12 mouse cellular contexts compared by ENCODE assay signal in genomic region chr7:133041784-133042183, GRCm38 (mm10).
DNase-seq lines count a peak whose midpoint lies in the region; ATAC-seq lines count a peak whose summit lies in the region.
"Had no signal": no experiment of that assay in that cellular context is flagged by ENCODE, and none has a peak within 500 bp of the region (broad histone marks: within the 10 kb centered on the region; RNA-seq: fewer than 3 reads in every experiment).

No protein-coding gene starts in this region.

- no peak for ATAC-seq in embryonic facial prominence, embryonic 12.5 days (ENCODE audit: insufficient number of reproducible peaks, insufficient read depth, low FRiP score, low TSS enrichment)
- no peak for ATAC-seq in kidney, embryonic 14.5 days (ENCODE audit: low FRiP score, low TSS enrichment)
- ATAC-seq in lung, embryonic 15.5 days (ENCODE audit: borderline replicate concordance, extremely low read depth, low FRiP score, low TSS enrichment) = peak; percentile 74
- ATAC-seq: forebrain, embryonic 13.5 days had no signal

- H3K4me2 ChIP-seq in embryonic facial prominence, embryonic 12.5 days (replicated peaks) = no peak overlapping the region
- no peak overlapping the region for H3K4me2 ChIP-seq in kidney, embryonic 14.5 days (replicated peaks; ENCODE audit: low read depth, low read length)
- H3K4me2 ChIP-seq in lung, embryonic 15.5 days = peak overlapping the region; percentile 40; the same call in 1 of the 2 replicates
- H3K4me2 ChIP-seq: forebrain, embryonic 13.5 days; liver, embryonic 11.5 days had no signal

- H3K27ac ChIP-seq in embryonic facial prominence, embryonic 12.5 days = 0 out of 2 replicates have a peak overlapping the region, but pooled peaks have one; percentile 46
- no peak overlapping the region for H3K27ac ChIP-seq in embryonic facial prominence, embryonic 10.5 days (replicated peaks)
- H3K27ac ChIP-seq in kidney, embryonic 14.5 days (ENCODE audit: low read depth, low read length) = peak overlapping the region; percentile 70; the same call in 1 of the 2 replicates
- H3K27ac ChIP-seq in lung, embryonic 15.5 days = peak overlapping the region; percentile 93
- H3K27ac ChIP-seq: forebrain, embryonic 13.5 days had no signal

- H3K27me3 ChIP-seq in embryonic facial prominence, embryonic 12.5 days = no peaks in the 10 kb centered on the region
- no peaks in the 10 kb centered on the region for H3K27me3 ChIP-seq in embryonic facial prominence, embryonic 10.5 days (replicated peaks; ENCODE audit: low read depth, poor library complexity, severe bottlenecking)
- H3K27me3 ChIP-seq in kidney, embryonic 14.5 days (ENCODE audit: control insufficient read depth, insufficient read depth, low read length) = no peaks in the 10 kb centered on the region
- H3K27me3 ChIP-seq in lung, embryonic 15.5 days = no peaks in the 10 kb centered on the region
- H3K27me3 ChIP-seq: forebrain, embryonic 13.5 days had no signal

- H3K4me3 ChIP-seq in embryonic facial prominence, embryonic 12.5 days = no peak overlapping the region
- H3K4me3 ChIP-seq in embryonic facial prominence, embryonic 10.5 days = no peak overlapping the region
- H3K4me3 ChIP-seq in kidney, embryonic 14.5 days (ENCODE audit: low read length) = no peak overlapping the region
- no peak overlapping the region for H3K4me3 ChIP-seq in lung, embryonic 15.5 days
- H3K4me3 ChIP-seq: forebrain, embryonic 13.5 days had no signal

- WGBS in embryonic facial prominence, embryonic 12.5 days = 72% methylated on average over 3 of the region's 3 CpGs
- WGBS in embryonic facial prominence, embryonic 10.5 days = 77% methylated on average over 3 of the region's 3 CpGs
- WGBS in kidney, embryonic 14.5 days = 50% methylated on average over 3 of the region's 3 CpGs
- 55% methylated on average over 3 of the region's 3 CpGs for WGBS in lung, embryonic 15.5 days

- H3K36me3 ChIP-seq in embryonic facial prominence, embryonic 12.5 days = 0 out of 2 replicates have a peak, but pooled peaks cover 4% of the 10 kb centered on the region
- H3K36me3 ChIP-seq in embryonic facial prominence, embryonic 10.5 days (replicated peaks) = peaks cover 46% of the 10 kb centered on the region
- H3K36me3 ChIP-seq in kidney, embryonic 14.5 days (ENCODE audit: control insufficient read depth, insufficient read depth, low read length) = 0 out of 2 replicates have a peak, but pooled peaks cover 8% of the 10 kb centered on the region
- no peaks in the 10 kb centered on the region for H3K36me3 ChIP-seq in lung, embryonic 15.5 days

- no peak for DNase-seq in embryonic facial prominence, embryonic 10.5 days (ENCODE audit: low spot score)
- no peak for DNase-seq in kidney, adult 18-20 months
- peak; percentile 41 for DNase-seq in urinary bladder, adult 2 months (ENCODE audit: low spot score)
- no peak for DNase-seq in spleen, postnatal 36 days (ENCODE audit: low spot score in 2 of 2)
- DNase-seq in spleen, postnatal 10 days (ENCODE audit: low spot score in 2 of 2) = no peak
- DNase-seq: gastrocnemius, postnatal 36 days had no signal

- no peak overlapping the region for H3K9ac ChIP-seq in embryonic facial prominence, embryonic 12.5 days
- no peak overlapping the region for H3K9ac ChIP-seq in kidney, embryonic 14.5 days (ENCODE audit: low read depth, low read length)
- no peak overlapping the region for H3K9ac ChIP-seq in lung, embryonic 15.5 days
- H3K9ac ChIP-seq: forebrain, embryonic 13.5 days had no signal

- H3K9me3 ChIP-seq in embryonic facial prominence, embryonic 12.5 days = no peaks in the 10 kb centered on the region
- H3K9me3 ChIP-seq in embryonic facial prominence, embryonic 10.5 days = no peaks in the 10 kb centered on the region
- H3K9me3 ChIP-seq in kidney, embryonic 14.5 days (ENCODE audit: control insufficient read depth, low read length) = no peaks in the 10 kb centered on the region
- H3K9me3 ChIP-seq in lung, embryonic 15.5 days = no peaks in the 10 kb centered on the region
- H3K9me3 ChIP-seq: forebrain, embryonic 13.5 days; G1E had no signal

- H3K4me1 ChIP-seq in embryonic facial prominence, embryonic 12.5 days = peaks cover 47% of the 10 kb centered on the region
- peaks cover 66% of the 10 kb centered on the region for H3K4me1 ChIP-seq in embryonic facial prominence, embryonic 10.5 days
- peaks cover 62% of the 10 kb centered on the region for H3K4me1 ChIP-seq in kidney, embryonic 14.5 days (ENCODE audit: control insufficient read depth, insufficient read depth, low read length)
- H3K4me1 ChIP-seq in lung, embryonic 15.5 days = peaks cover 80% of the 10 kb centered on the region
